Mouse (Mus musculus) CD4-positive, CD25-positive, alpha-beta regulatory T cell, adult 2 months (primary cell): ENCODE results near the gene N6amt1.

Experiments used
- DNase-seq: peaks from one replicate; pipeline ENCODE4 v3.0.0-alpha.2; 2012; ENCODE audit warnings: low read depth, low spot score

N6amt1 gene

GRCm38 (mm10) chr16:87354075-87354583 lies at the start of gene N6amt1:
Gene N6amt1, plus strand, starts transcription at chr16:87354185.
- peak; percentile 97 for DNase-seq

GRCm38 (mm10) chr16:87305251-87306011 lies 48.6 kb upstream of the N6amt1 start:
- DNase-seq, result no peak

GRCm38 (mm10) chr16:87307109-87307735 lies 46.8 kb upstream of the N6amt1 start:
- DNase-seq, result no peak

- DNase-seq, result no peak
Measured at GRCm38 (mm10) chr16:87310659-87311058, 43.3 kb upstream of the N6amt1 start.

GRCm38 (mm10) chr16:87318200-87318811 lies 35.7 kb upstream of the N6amt1 start:
- no peak for DNase-seq

- no peak for DNase-seq
Measured at GRCm38 (mm10) chr16:87318998-87319397, 35.0 kb upstream of the N6amt1 start.

- DNase-seq, result no peak
Measured at GRCm38 (mm10) chr16:87319541-87320251, 34.3 kb upstream of the N6amt1 start.

- DNase-seq, result no peak
Measured at GRCm38 (mm10) chr16:87320252-87320555, 33.8 kb upstream of the N6amt1 start.

- DNase-seq, result peak; percentile 54
Measured at GRCm38 (mm10) chr16:87324571-87324970, 29.4 kb upstream of the N6amt1 start.

- no peak for DNase-seq
Measured at GRCm38 (mm10) chr16:87329986-87330385, 24.0 kb upstream of the N6amt1 start.

- DNase-seq, result no peak
Measured at GRCm38 (mm10) chr16:87334756-87335155, 19.2 kb upstream of the N6amt1 start.

- no peak for DNase-seq
Measured at GRCm38 (mm10) chr16:87341043-87341572, 12.9 kb upstream of the N6amt1 start.

- no peak for DNase-seq
Measured at GRCm38 (mm10) chr16:87348133-87348532, 5.9 kb upstream of the N6amt1 start.

GRCm38 (mm10) chr16:87351386-87352105 lies 2.4 kb upstream of the N6amt1 start:
- no peak for DNase-seq

GRCm38 (mm10) chr16:87353605-87354004 lies 380 bp upstream of the N6amt1 start:
- DNase-seq, result no peak

GRCm38 (mm10) chr16:87354748-87355147 lies 763 bp downstream of the N6amt1 start:
- no peak for DNase-seq

GRCm38 (mm10) chr16:87360096-87360495 lies 6.1 kb downstream of the N6amt1 start:
- DNase-seq, result no peak

GRCm38 (mm10) chr16:87364231-87364630 lies 10.2 kb downstream of the N6amt1 start:
- no peak for DNase-seq

- no peak for DNase-seq
Measured at GRCm38 (mm10) chr16:87366035-87366434, 12.1 kb downstream of the N6amt1 start.

- no peak for DNase-seq
Measured at GRCm38 (mm10) chr16:87366445-87366844, 12.5 kb downstream of the N6amt1 start.

- DNase-seq, result no peak
Measured at GRCm38 (mm10) chr16:87382996-87383395, 29.0 kb downstream of the N6amt1 start.
